Mouse (Mus musculus) cerebellum, postnatal 4 days (tissue): ENCODE measurements around the gene Nek10.
"Not testable (repeated sequence)": the region's sequence is repeated elsewhere in the genome, so short reads cannot be mapped to it uniquely, and the experiment has no call there.

ENCODE experiments used
- DNase-seq, 2 experiments: peaks; one replicate each; pipeline ENCODE4 v3.0.0; 2022; ENCODE audit warnings: low spot score in 2 of 2, mixed read lengths in 1 of 2

Gene Nek10

GRCm38 (mm10) chr14:14803115-14803514, at the start of gene Nek10:
Nek10 (plus strand) TSS chr14:14803415.
- not testable (repeated sequence) for DNase-seq

- DNase-seq: no peak
Observed at GRCm38 (mm10) chr14:14781169-14781568, 22.0 kb upstream of the Nek10 start.

- DNase-seq: no peak
Observed at GRCm38 (mm10) chr14:14784223-14784622, 19.0 kb upstream of the Nek10 start.

- DNase-seq: no peak
Observed at GRCm38 (mm10) chr14:14786979-14787378, 16.2 kb upstream of the Nek10 start.

- DNase-seq: no peak
Observed at GRCm38 (mm10) chr14:14789840-14790470, 13.3 kb upstream of the Nek10 start.

GRCm38 (mm10) chr14:14799861-14800260, 3.4 kb upstream of the Nek10 start:
- no peak for DNase-seq

GRCm38 (mm10) chr14:14800332-14800731, 2.9 kb upstream of the Nek10 start:
- no peak for DNase-seq

GRCm38 (mm10) chr14:14800810-14801209, 2.4 kb upstream of the Nek10 start:
- DNase-seq: no peak

GRCm38 (mm10) chr14:14803921-14804517, 804 bp downstream of the Nek10 start:
- DNase-seq: peak in 1 of 2 experiments; percentile 13

GRCm38 (mm10) chr14:14804518-14805212, 1.4 kb downstream of the Nek10 start:
- no peak for DNase-seq

- peak in 1 of 2 experiments; percentile 36 for DNase-seq
Observed at GRCm38 (mm10) chr14:14832520-14833240, 29.5 kb downstream of the Nek10 start.

- DNase-seq: no peak
Observed at GRCm38 (mm10) chr14:14833498-14833897, 30.3 kb downstream of the Nek10 start.

GRCm38 (mm10) chr14:14834266-14834665, 31.1 kb downstream of the Nek10 start:
- DNase-seq: no peak

GRCm38 (mm10) chr14:14837627-14838026, 34.4 kb downstream of the Nek10 start:
- DNase-seq: no peak

GRCm38 (mm10) chr14:14838109-14838508, 34.9 kb downstream of the Nek10 start:
- no peak for DNase-seq

GRCm38 (mm10) chr14:14842734-14843530, 39.7 kb downstream of the Nek10 start:
- DNase-seq: no peak

- no peak for DNase-seq
Observed at GRCm38 (mm10) chr14:14852838-14853237, 49.6 kb downstream of the Nek10 start.

- DNase-seq: no peak
Observed at GRCm38 (mm10) chr14:14860331-14860730, 57.1 kb downstream of the Nek10 start.

- peak; percentile 73 to 85 for DNase-seq
Observed at GRCm38 (mm10) chr14:14863690-14864356, 60.6 kb downstream of the Nek10 start.

GRCm38 (mm10) chr14:14869239-14869638, 66.0 kb downstream of the Nek10 start:
- no peak for DNase-seq

- no peak for DNase-seq
Observed at GRCm38 (mm10) chr14:14870059-14870458, 66.8 kb downstream of the Nek10 start.
